Mouse (Mus musculus) MEL (cell line): ENCODE results near the gene Trim59. TPM values are rescaled to one million over a fixed set of nuclear protein-coding genes. Genes with fewer than 3 reads are reported as not detected.
A peak's percentile ranks its signal among the peaks of the same experiment; 100 is the strongest.

Source experiments
- DNase-seq: peaks from one replicate; pipeline ENCODE4 v3.0.0; 2011; ENCODE audit warnings: low read depth, low spot score
- H3K27ac ChIP-seq: 2 replicates; pipeline ENCODE4 v1.5.1; 2012; ENCODE audit warnings: low read depth, mild to moderate bottlenecking, control low read depth, low read length, moderate library complexity; ENCODE audit not compliant: control insufficient read depth
- H3K27me3 ChIP-seq, 2 experiments: fragments of 150-350 bp in 1 of 2; sonication (generic) in 1 of 2; 2 replicates each; pipeline ENCODE4 v1.6.1; 2012; ENCODE audit warnings: low read length in 2 of 2, mild to moderate bottlenecking in 2 of 2, improper control_type of control experiment in 1 of 2, moderate library complexity in 1 of 2; ENCODE audit not compliant: insufficient read depth in 2 of 2, control insufficient read depth in 1 of 2
- H3K36me3 ChIP-seq, 2 experiments: 2 replicates each; pipeline ENCODE4 v1.6.1; 2012 to 2014; ENCODE audit warnings: low read length in 2 of 2, improper control_type of control experiment in 1 of 2, inconsistent platforms in 1 of 2, mild to moderate bottlenecking in 1 of 2; ENCODE audit not compliant: insufficient read depth in 2 of 2, control insufficient read depth in 1 of 2
- H3K4me1 ChIP-seq, 2 experiments: fragments of 150-350 bp in 1 of 2; sonication (generic) in 1 of 2; 2 replicates each; pipeline ENCODE4 v1.6.1; 2012; ENCODE audit warnings: low read length in 2 of 2, improper control_type of control experiment in 1 of 2, mild to moderate bottlenecking in 1 of 2; ENCODE audit not compliant: insufficient read depth in 2 of 2, control insufficient read depth in 1 of 2
- H3K4me3 ChIP-seq, 2 experiments: fragments of 150-350 bp in 1 of 2; sonication (generic) in 1 of 2; 2 replicates each; pipeline ENCODE4 v1.5.1; 2012; ENCODE audit warnings: low read depth in 2 of 2, low read length in 2 of 2, mild to moderate bottlenecking in 2 of 2, moderate library complexity in 2 of 2, control low read depth in 1 of 2, improper control_type of control experiment in 1 of 2; ENCODE audit not compliant: control insufficient read depth in 1 of 2, insufficient read depth in 1 of 2
- H3K79me2 ChIP-seq: 2 replicates; pipeline ENCODE4 v1.6.1; 2012; ENCODE audit warnings: mild to moderate bottlenecking, low read length, moderate library complexity; ENCODE audit not compliant: control insufficient read depth, poor library complexity, insufficient read depth
- H3K9ac ChIP-seq: 2 replicates; pipeline ENCODE4 v1.6.1; 2012; ENCODE audit warnings: low read depth, mild to moderate bottlenecking, control low read depth, low read length, moderate library complexity; ENCODE audit not compliant: control insufficient read depth, poor library complexity, severe bottlenecking
- H3K9me3 ChIP-seq: fragments of 150-350 bp; sonication (generic); replicated peaks from 2 replicates; pipeline ENCODE4 v1.6.1; 2012; ENCODE audit warnings: mild to moderate bottlenecking, low read length, improper control_type of control experiment, moderate library complexity; ENCODE audit not compliant: insufficient read depth
- BHLHE40 ChIP-seq: IDR thresholded peaks from 2 replicates; pipeline ENCODE4 v1.6.1; 2012; ENCODE audit warnings: low read depth, mild to moderate bottlenecking, inconsistent platforms, low read length, improper control_type of control experiment, borderline replicate concordance
- CHD1 ChIP-seq: IDR thresholded peaks from 2 replicates; pipeline ENCODE4 v1.6.1; 2012; ENCODE audit warnings: low read depth, mild to moderate bottlenecking, inconsistent platforms, low read length, improper control_type of control experiment
- CTCF ChIP-seq, 3 experiments: IDR thresholded peaks in 2 of 3; conservative IDR thresholded peaks in 1 of 3; 2 replicates each; pipeline ENCODE4 v1.5.1; 2011 to 2012; ENCODE audit warnings: low read length in 3 of 3, low read depth in 2 of 3, mild to moderate bottlenecking in 2 of 3, improper control_type of control experiment in 1 of 3, inconsistent platforms in 1 of 3, mixed read lengths in 1 of 3, moderate library complexity in 1 of 3; ENCODE audit not compliant: control insufficient read depth in 1 of 3, insufficient read depth in 1 of 3, poor library complexity in 1 of 3, severe bottlenecking in 1 of 3
- E2F4 ChIP-seq: IDR thresholded peaks from 2 replicates; pipeline ENCODE4 v1.6.1; 2011; ENCODE audit warnings: low read depth, low read length, improper control_type of control experiment, borderline replicate concordance
- ELF1 ChIP-seq: IDR thresholded peaks from 2 replicates; pipeline ENCODE4 v1.6.1; 2014; ENCODE audit warnings: low read depth, mild to moderate bottlenecking, inconsistent platforms, low read length, improper control_type of control experiment, moderate library complexity
- EP300 ChIP-seq, 2 experiments: IDR thresholded peaks; 2 replicates each; pipeline ENCODE4 v1.6.1; 2011; ENCODE audit warnings: improper control_type of control experiment in 2 of 2, low read length in 2 of 2, low read depth in 1 of 2, mild to moderate bottlenecking in 1 of 2
- ETS1 ChIP-seq: IDR thresholded peaks from 2 replicates; pipeline ENCODE4 v1.6.1; 2012; ENCODE audit warnings: low read depth, mild to moderate bottlenecking, inconsistent platforms, low read length, improper control_type of control experiment, moderate library complexity
- GABPA ChIP-seq: IDR thresholded peaks from 2 replicates; pipeline ENCODE4 v1.6.1; 2012; ENCODE audit warnings: low read depth, mild to moderate bottlenecking, inconsistent platforms, low read length, improper control_type of control experiment, moderate library complexity
- HCFC1 ChIP-seq: IDR thresholded peaks from 2 replicates; pipeline ENCODE4 v1.6.1; 2012; ENCODE audit warnings: low read depth, mild to moderate bottlenecking, inconsistent platforms, low read length, improper control_type of control experiment, moderate library complexity
- JUND ChIP-seq: IDR thresholded peaks from 2 replicates; pipeline ENCODE4 v1.6.1; 2011; ENCODE audit warnings: low read depth, mild to moderate bottlenecking, improper control_type of control experiment, low read length
- KAT2A ChIP-seq: conservative IDR thresholded peaks from 2 replicates; pipeline ENCODE4 v1.6.1; 2012; ENCODE audit warnings: low read depth, low read length, improper control_type of control experiment, inconsistent platforms
- MAFK ChIP-seq: IDR thresholded peaks from 2 replicates; pipeline ENCODE4 v1.6.1; 2011; ENCODE audit warnings: low read depth, mild to moderate bottlenecking, low read length, improper control_type of control experiment, borderline replicate concordance
- MAX ChIP-seq: IDR thresholded peaks from 2 replicates; pipeline ENCODE4 v1.6.1; 2011; ENCODE audit warnings: low read length, improper control_type of control experiment
- MAZ ChIP-seq: IDR thresholded peaks from 2 replicates; pipeline ENCODE4 v1.6.1; 2012; ENCODE audit warnings: low read depth, mild to moderate bottlenecking, inconsistent platforms, low read length, improper control_type of control experiment
- MXI1 ChIP-seq: IDR thresholded peaks from 2 replicates; pipeline ENCODE4 v1.6.1; 2011; ENCODE audit warnings: mild to moderate bottlenecking, low read depth, low read length, improper control_type of control experiment
- MYB ChIP-seq: IDR thresholded peaks from 2 replicates; pipeline ENCODE4 v1.6.1; 2011; ENCODE audit warnings: mild to moderate bottlenecking, low read depth, low read length, improper control_type of control experiment
- NELFE ChIP-seq: IDR thresholded peaks from 2 replicates; pipeline ENCODE4 v1.6.1; 2011; ENCODE audit warnings: low read depth, low read length, improper control_type of control experiment
- NRF1 ChIP-seq: IDR thresholded peaks from 2 replicates; pipeline ENCODE4 v1.6.1; 2014; ENCODE audit warnings: low read depth, mild to moderate bottlenecking, inconsistent platforms, low read length, improper control_type of control experiment, moderate library complexity; ENCODE audit not compliant: poor library complexity, insufficient read depth, severe bottlenecking
- POLR2A ChIP-seq, 2 experiments: IDR thresholded peaks; 2 replicates each; pipeline ENCODE4 v1.6.1; 2011 to 2012; ENCODE audit warnings: low read length in 2 of 2, mild to moderate bottlenecking in 2 of 2, control low read depth in 1 of 2, improper control_type of control experiment in 1 of 2, low read depth in 1 of 2, moderate library complexity in 1 of 2; ENCODE audit not compliant: control insufficient read depth in 1 of 2, insufficient read depth in 1 of 2, poor library complexity in 1 of 2
- POLR2AphosphoS2 ChIP-seq: IDR thresholded peaks from 2 replicates; pipeline ENCODE4 v1.6.1; 2011; ENCODE audit warnings: low read length, improper control_type of control experiment
- POLR2AphosphoS5 ChIP-seq: IDR thresholded peaks from 2 replicates; pipeline ENCODE4 v1.6.1; 2012; ENCODE audit warnings: low read depth, borderline replicate concordance, mild to moderate bottlenecking, inconsistent platforms, low read length, moderate library complexity, mixed read lengths
- RCOR1 ChIP-seq: IDR thresholded peaks from 2 replicates; pipeline ENCODE4 v1.6.1; 2012; ENCODE audit warnings: low read depth, mild to moderate bottlenecking, inconsistent platforms, low read length, improper control_type of control experiment
- SMC3 ChIP-seq: IDR thresholded peaks from 2 replicates; pipeline ENCODE4 v1.6.1; 2011; ENCODE audit warnings: low read depth, low read length, improper control_type of control experiment
- TBP ChIP-seq: IDR thresholded peaks from 2 replicates; pipeline ENCODE4 v1.8.0; 2011; ENCODE audit warnings: low read depth, low read length, improper control_type of control experiment
- TCF12 ChIP-seq: IDR thresholded peaks from 2 replicates; pipeline ENCODE4 v1.6.1; 2014; ENCODE audit warnings: low read depth, mild to moderate bottlenecking, inconsistent platforms, low read length, improper control_type of control experiment, moderate library complexity
- UBTF ChIP-seq: IDR thresholded peaks from 2 replicates; pipeline ENCODE4 v1.6.1; 2012; ENCODE audit warnings: low read depth, mild to moderate bottlenecking, inconsistent platforms, low read length, improper control_type of control experiment, moderate library complexity, borderline replicate concordance; ENCODE audit not compliant: insufficient read depth
- USF1 ChIP-seq: IDR thresholded peaks from 2 replicates; pipeline ENCODE4 v1.6.1; 2014; ENCODE audit warnings: low read depth, mild to moderate bottlenecking, inconsistent platforms, low read length, improper control_type of control experiment, moderate library complexity
- USF2 ChIP-seq, 2 experiments: IDR thresholded peaks; 2 replicates each; pipeline ENCODE4 v1.6.1; 2011 to 2012; ENCODE audit warnings: improper control_type of control experiment in 2 of 2, low read length in 2 of 2, borderline replicate concordance in 1 of 2, inconsistent platforms in 1 of 2, low read depth in 1 of 2, mild to moderate bottlenecking in 1 of 2; ENCODE audit not compliant: insufficient read depth in 1 of 2
- ZC3H11A ChIP-seq: IDR thresholded peaks from 2 replicates; pipeline ENCODE4 v1.6.1; 2012; ENCODE audit warnings: low read depth, mild to moderate bottlenecking, inconsistent platforms, low read length, improper control_type of control experiment
- ZKSCAN1 ChIP-seq: IDR thresholded peaks from 2 replicates; pipeline ENCODE4 v1.6.1; 2012; ENCODE audit warnings: low read depth, mild to moderate bottlenecking, inconsistent platforms, low read length, improper control_type of control experiment, moderate library complexity
- ZMIZ1 ChIP-seq: IDR thresholded peaks from 2 replicates; pipeline ENCODE4 v1.6.1; 2012; ENCODE audit warnings: low read depth, mild to moderate bottlenecking, inconsistent platforms, low read length, improper control_type of control experiment, moderate library complexity
- ZNF384 ChIP-seq: IDR thresholded peaks from 2 replicates; pipeline ENCODE4 v1.6.1; 2012; ENCODE audit warnings: low read depth, mild to moderate bottlenecking, inconsistent platforms, low read length, improper control_type of control experiment
- polyA plus RNA-seq, 2 experiments: library from polyadenylated mRNA; stranded (reverse) in 1 of 2; unstranded in 1 of 2; fragments of >175 nt in 1 of 2; fragments of >200 nt in 1 of 2; gene quantifications; 2 replicates each; pipeline versions ENCODE4 v1.2.1 to v1.2.4; 2012; ENCODE audit warnings: low replicate concordance in 2 of 2, low read depth in 1 of 2; ENCODE audit not compliant: insufficient read length in 2 of 2, insufficient read depth in 1 of 2, missing spikeins in 1 of 2
- total RNA-seq: library from RNA; depleted of rRNA; stranded (reverse); fragments of 300-350 nt; gene quantifications from 2 replicates; pipeline ENCODE4 v1.2.3, GENCODE M21; 2012; rRNA removed

Trim59 gene
- 11.3 and 14.8 TPM in 2 replicates for total RNA-seq
- 10 to 100 TPM in 1 of 2 experiments, not detected in 1; 17.4 TPM for polyA plus RNA-seq

- Histone ChIP-seq H3K27me3 (no peaks in the 10 kb centered on the region), H3K27ac (peak within 1 kb of the TSS; percentile 82), H3K4me1 (peaks cover 8 to 17% of the 10 kb centered on the region in 2 experiments), H3K9me3 (no peaks in the 10 kb centered on the region), H3K4me3 (peak within 1 kb of the TSS; percentile 94 to 97), H3K79me2 (peaks cover 34% of the 10 kb centered on the region), H3K9ac (peak within 1 kb of the TSS; percentile 97), H3K36me3 (peaks cover 24 to 30% of the 10 kb centered on the region in 2 experiments)
- no peak for TF ChIP-seq ZNF384
- no peak for TF ChIP-seq ZKSCAN1
- TF ChIP-seq MAZ: peak; percentile 40; the same call in 1 of the 2 replicates
- TF ChIP-seq ETS1: 0 out of 2 replicates have a peak, but pooled peaks have one; percentile 30
- TF ChIP-seq TBP: no peak; the same call in 1 of the 2 replicates
- peak; percentile 33; the same call in 1 of the 2 replicates for TF ChIP-seq KAT2A
- peak; percentile 77; the same call in 1 of the 2 replicates for TF ChIP-seq E2F4
- TF ChIP-seq POLR2AphosphoS5: no peak
- TF ChIP-seq BHLHE40: peak; percentile 45; the same call in 1 of the 2 replicates
- peak; percentile 67 for TF ChIP-seq TCF12
- peak; percentile 87 for TF ChIP-seq NRF1
- TF ChIP-seq MAFK: no peak
- TF ChIP-seq JUND: no peak
- TF ChIP-seq POLR2AphosphoS2: no peak; the same call in 1 of the 2 replicates
- peak; percentile 70 for TF ChIP-seq NELFE
- TF ChIP-seq HCFC1: peak; percentile 61
- no peak for TF ChIP-seq CTCF (IDR thresholded peaks at IDR 0.05 in 2 of 3, conservative IDR thresholded peaks at IDR 0.05 in 1 of 3; ENCODE audit: control insufficient read depth in 1 of 3, insufficient read depth in 1 of 3, low read depth in 2 of 3, low read length in 3 of 3, poor library complexity in 1 of 3, severe bottlenecking in 1 of 3)
- TF ChIP-seq UBTF: 0 out of 2 replicates have a peak, but pooled peaks have one; percentile 65
- peak; percentile 48 to 81; a peak in 3 of 4 replicates for TF ChIP-seq POLR2A (IDR thresholded peaks at IDR 0.05; ENCODE audit: control insufficient read depth in 1 of 2, insufficient read depth in 1 of 2, low read depth in 1 of 2, low read length in 2 of 2, poor library complexity in 1 of 2)
- peak in 1 of 2 experiments; percentile 36; a peak in 1 of 4 replicates for TF ChIP-seq EP300 (IDR thresholded peaks at IDR 0.05; ENCODE audit: low read depth in 1 of 2, low read length in 2 of 2)
- no peak for TF ChIP-seq CHD1
- TF ChIP-seq USF2 (IDR thresholded peaks at IDR 0.05; ENCODE audit: borderline replicate concordance in 1 of 2, insufficient read depth in 1 of 2, low read depth in 1 of 2, low read length in 2 of 2): no peak
- TF ChIP-seq USF1: 0 out of 2 replicates have a peak, but pooled peaks have one; percentile 8
- peak; percentile 39; the same call in 1 of the 2 replicates for TF ChIP-seq MYB
- no peak for TF ChIP-seq RCOR1
- no peak for TF ChIP-seq ELF1
- TF ChIP-seq SMC3: peak; percentile 7; the same call in 1 of the 2 replicates
- peak; percentile 31 for TF ChIP-seq MXI1
- TF ChIP-seq ZMIZ1: peak; percentile 86
- TF ChIP-seq GABPA: no peak
- TF ChIP-seq ZC3H11A: no peak
- peak; percentile 34; the same call in 1 of the 2 replicates for TF ChIP-seq MAX
- peak; percentile 93 for DNase-seq
Observed at GRCm38 (mm10) chr3:69044645-69045399, at the start of gene Trim59. Gene Trim59 (minus strand): TSS chr3:69044755.
